Mouse (Mus musculus): ENCODE data around the gene Jmjd6. TPM values are rescaled to one million over a fixed set of nuclear protein-coding genes. Genes with fewer than 3 reads are reported as not detected.

Gene Jmjd6
- polyA plus RNA-seq, 1 experiment from 2014 or later: 88.3 TPM

GRCm38 (mm10) chr11:116868129-116868528 lies 24.9 kb upstream of the Jmjd6 start:
- Histone ChIP-seq H3K27me3 (replicated peaks; ENCODE audit: low read depth, poor library complexity, severe bottlenecking) (no peaks in the 10 kb centered on the region), H3K4me3 (no peak overlapping the region), H3K9me3 (no peaks in the 10 kb centered on the region), H3K36me3 (replicated peaks) (peaks cover 70% of the 10 kb centered on the region), H3K27ac (replicated peaks) (no peak overlapping the region), H3K4me1 (no peaks in the 10 kb centered on the region)
- 65% methylated on average over 3 of the region's 3 CpGs for WGBS
- DNase-seq (ENCODE audit: low spot score): no peak

- Histone ChIP-seq H3K4me3 (no peak overlapping the region), H3K27me3 (replicated peaks; ENCODE audit: low read depth, poor library complexity, severe bottlenecking) (no peaks in the 10 kb centered on the region), H3K27ac (replicated peaks) (no peak overlapping the region), H3K9me3 (no peaks in the 10 kb centered on the region), H3K36me3 (replicated peaks) (peaks cover 76% of the 10 kb centered on the region), H3K4me1 (no peaks in the 10 kb centered on the region)
- 79% methylated on average over 12 of the region's 12 CpGs for WGBS
- no peak for DNase-seq (ENCODE audit: low spot score)
Observed at GRCm38 (mm10) chr11:116865945-116866585, 22.8 kb upstream of the Jmjd6 start.

GRCm38 (mm10) chr11:116864444-116864843 lies 21.2 kb upstream of the Jmjd6 start:
- no peaks in the 10 kb centered on the region for H3K27me3 ChIP-seq (replicated peaks; ENCODE audit: low read depth, poor library complexity, severe bottlenecking)
- WGBS: 85% methylated on average over 10 of the region's 10 CpGs
- H3K9me3 ChIP-seq: no peaks in the 10 kb centered on the region
- peaks cover 85% of the 10 kb centered on the region for H3K36me3 ChIP-seq (replicated peaks)
- no peaks in the 10 kb centered on the region for H3K4me1 ChIP-seq
- no peak for DNase-seq (ENCODE audit: low spot score)
- 0 out of 2 replicates have a peak overlapping the region, but pooled peaks have one; percentile 18 for H3K4me3 ChIP-seq
- no peak overlapping the region for H3K27ac ChIP-seq (replicated peaks)

- peak; percentile 38 for DNase-seq (ENCODE audit: low spot score)
Observed at GRCm38 (mm10) chr11:116857183-116857850, 14.1 kb upstream of the Jmjd6 start.

GRCm38 (mm10) chr11:116854279-116854678 lies 11.0 kb upstream of the Jmjd6 start:
- WGBS: 46% methylated on average over 10 of the region's 10 CpGs
- no peaks in the 10 kb centered on the region for H3K9me3 ChIP-seq
- H3K4me1 ChIP-seq: peaks cover 31% of the 10 kb centered on the region
- H3K4me3 ChIP-seq: peak overlapping the region; percentile 81
- DNase-seq (ENCODE audit: low spot score): no peak
- peak overlapping the region; percentile 97 for H3K27ac ChIP-seq (replicated peaks)
- no peaks in the 10 kb centered on the region for H3K27me3 ChIP-seq (replicated peaks; ENCODE audit: low read depth, poor library complexity, severe bottlenecking)
- peaks cover 38% of the 10 kb centered on the region for H3K36me3 ChIP-seq (replicated peaks)

More at GRCm38 (mm10) chr11:116857183-116857850, 14.1 kb upstream of the Jmjd6 start:
- 63% methylated on average over 12 of the region's 12 CpGs for WGBS
- Histone ChIP-seq H3K9me3 (no peaks in the 10 kb centered on the region), H3K27ac (replicated peaks) (peak overlapping the region; percentile 54), H3K27me3 (replicated peaks; ENCODE audit: low read depth, poor library complexity, severe bottlenecking) (no peaks in the 10 kb centered on the region), H3K4me1 (peaks cover 21% of the 10 kb centered on the region), H3K4me3 (no peak overlapping the region), H3K36me3 (replicated peaks) (peaks cover 39% of the 10 kb centered on the region)

GRCm38 (mm10) chr11:116853512-116853928 lies 10.3 kb upstream of the Jmjd6 start:
- DNase-seq (ENCODE audit: low spot score): peak; percentile 97
- Histone ChIP-seq H3K9me3 (no peaks in the 10 kb centered on the region), H3K27me3 (replicated peaks; ENCODE audit: low read depth, poor library complexity, severe bottlenecking) (no peaks in the 10 kb centered on the region), H3K36me3 (replicated peaks) (peaks cover 38% of the 10 kb centered on the region), H3K27ac (replicated peaks) (peak overlapping the region; percentile 97), H3K4me1 (peaks cover 31% of the 10 kb centered on the region), H3K4me3 (peak overlapping the region; percentile 81)
- WGBS: under 1% methylated on average over 36 of the region's 36 CpGs

GRCm38 (mm10) chr11:116852891-116853511 lies 9.8 kb upstream of the Jmjd6 start, which contains the start of gene Srsf2:
Gene Srsf2 (minus strand): TSS chr11:116853094.
- DNase-seq (ENCODE audit: low spot score): peak; percentile 97
- Histone ChIP-seq H3K9me3 (no peaks in the 10 kb centered on the region), H3K27ac (replicated peaks) (peak within 1 kb of the TSS; percentile 97), H3K36me3 (replicated peaks) (peaks cover 42% of the 10 kb centered on the region), H3K4me1 (peaks cover 31% of the 10 kb centered on the region), H3K27me3 (replicated peaks; ENCODE audit: low read depth, poor library complexity, severe bottlenecking) (no peaks in the 10 kb centered on the region), H3K4me3 (peak within 1 kb of the TSS; percentile 81)
- under 1% methylated on average over 74 of the region's 74 CpGs for WGBS

- Histone ChIP-seq H3K36me3 (replicated peaks) (peaks cover 49% of the 10 kb centered on the region), H3K4me1 (peaks cover 28% of the 10 kb centered on the region), H3K27ac (replicated peaks) (peak within 1 kb of the TSS; percentile 97), H3K4me3 (peak within 1 kb of the TSS; percentile 81), H3K9me3 (no peaks in the 10 kb centered on the region), H3K27me3 (replicated peaks; ENCODE audit: low read depth, poor library complexity, severe bottlenecking) (no peaks in the 10 kb centered on the region)
- DNase-seq (ENCODE audit: low spot score): peak; percentile 82
- under 1% methylated on average over 86 of the region's 91 CpGs for WGBS
Observed at GRCm38 (mm10) chr11:116852291-116852890, 9.1 kb upstream of the Jmjd6 start, which contains the start of gene Mfsd11. Gene Mfsd11 (plus strand): TSS chr11:116852440.

- under 1% methylated on average over 29 of the region's 29 CpGs for WGBS
- Histone ChIP-seq H3K27ac (replicated peaks) (peak overlapping the region; percentile 97), H3K9me3 (no peaks in the 10 kb centered on the region), H3K4me1 (peaks cover 24% of the 10 kb centered on the region), H3K27me3 (replicated peaks; ENCODE audit: low read depth, poor library complexity, severe bottlenecking) (no peaks in the 10 kb centered on the region), H3K36me3 (replicated peaks) (peaks cover 53% of the 10 kb centered on the region), H3K4me3 (peak overlapping the region; percentile 81)
- no peak for DNase-seq (ENCODE audit: low spot score)
Observed at GRCm38 (mm10) chr11:116851576-116852290, 8.5 kb upstream of the Jmjd6 start.

GRCm38 (mm10) chr11:116850833-116851477 lies 7.7 kb upstream of the Jmjd6 start:
- DNase-seq (ENCODE audit: low spot score): no peak
- peak overlapping the region; percentile 97 for H3K27ac ChIP-seq (replicated peaks)
- H3K27me3 ChIP-seq (replicated peaks; ENCODE audit: low read depth, poor library complexity, severe bottlenecking): no peaks in the 10 kb centered on the region
- WGBS: 53% methylated on average over 6 of the region's 6 CpGs
- peaks cover 61% of the 10 kb centered on the region for H3K36me3 ChIP-seq (replicated peaks)
- peaks cover 30% of the 10 kb centered on the region for H3K4me1 ChIP-seq
- H3K4me3 ChIP-seq: peak overlapping the region; percentile 81
- H3K9me3 ChIP-seq: no peaks in the 10 kb centered on the region

- 79% methylated on average over 4 of the region's 4 CpGs for WGBS
- Histone ChIP-seq H3K27ac (replicated peaks) (no peak overlapping the region), H3K36me3 (replicated peaks) (peaks cover 66% of the 10 kb centered on the region), H3K4me3 (peak overlapping the region; percentile 81), H3K27me3 (replicated peaks; ENCODE audit: low read depth, poor library complexity, severe bottlenecking) (no peaks in the 10 kb centered on the region), H3K9me3 (no peaks in the 10 kb centered on the region), H3K4me1 (peaks cover 29% of the 10 kb centered on the region)
- DNase-seq (ENCODE audit: low spot score): no peak
Observed at GRCm38 (mm10) chr11:116850085-116850484, 6.8 kb upstream of the Jmjd6 start.

Data from embryonic facial prominence, embryonic 10.5 days (tissue).